Mouse (Mus musculus): Measurements from ENCODE around the gene Glyctk. TPM values are rescaled to one million over a fixed set of nuclear protein-coding genes. Genes with fewer than 3 reads are reported as not detected.

Gene Glyctk
- polyA plus RNA-seq, 2 experiments = 11.6 to 13.0 TPM

DNA sequence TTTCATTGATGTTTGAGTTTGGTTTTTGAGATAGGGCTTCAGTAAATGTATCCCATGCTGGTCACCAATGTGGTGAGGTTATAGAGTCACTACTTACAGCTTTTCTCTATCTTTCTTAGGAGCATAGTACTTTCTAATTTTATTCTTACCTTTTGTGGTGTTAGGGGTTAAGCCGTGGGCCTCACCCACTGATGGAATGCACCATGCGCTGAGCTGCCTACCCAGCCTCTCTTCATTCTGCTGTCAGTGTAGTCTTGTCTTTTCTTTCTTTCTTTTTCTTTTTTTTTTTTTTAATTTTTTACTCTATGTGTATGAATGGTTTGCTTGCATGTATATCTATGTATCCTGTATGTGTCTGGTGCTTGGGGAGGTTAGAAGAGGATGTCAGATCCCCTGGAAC lies 21.5 kb upstream of the Glyctk start:
- no peaks in the 10 kb centered on the region for H3K9me3 ChIP-seq (ENCODE audit: control insufficient read depth, low read length)
- H3K9ac ChIP-seq (replicated peaks) = no peak overlapping the region
- peaks cover 80% of the 10 kb centered on the region for H3K36me3 ChIP-seq (replicated peaks; ENCODE audit: control insufficient read depth, insufficient read depth, low read depth)
- no peak overlapping the region for H3K4me3 ChIP-seq (ENCODE audit: insufficient read depth in 1 of 2, low read depth in 2 of 2, low read length in 2 of 2)
- 86% methylated on average over 2 of the region's 2 CpGs for WGBS (ENCODE audit: insufficient replicate concordance)
- H3K27me3 ChIP-seq (ENCODE audit: control insufficient read depth, insufficient read depth, low read length) = no peaks in the 10 kb centered on the region
- no peak for TF ChIP-seq CTCF (IDR thresholded peaks at IDR 0.05; ENCODE audit: low read depth)
- no peak for TF ChIP-seq EP300 (IDR thresholded peaks at IDR 0.05; ENCODE audit: low read depth)
- ATAC-seq (ENCODE audit: insufficient read depth) = no peak
- H3K27ac ChIP-seq = no peak overlapping the region
- H3K4me1 ChIP-seq (replicated peaks; ENCODE audit: control insufficient read depth in 2 of 2, insufficient read depth in 2 of 2, low read length in 1 of 2) = peaks cover 0 to 4% of the 10 kb centered on the region in 2 experiments; a peak in 3 of 4 replicates
- no peak for DNase-seq (ENCODE audit: low read depth in 3 of 3, low spot score in 3 of 3)
- H3K4me2 ChIP-seq (ENCODE audit: low read depth) = no peak overlapping the region

DNA sequence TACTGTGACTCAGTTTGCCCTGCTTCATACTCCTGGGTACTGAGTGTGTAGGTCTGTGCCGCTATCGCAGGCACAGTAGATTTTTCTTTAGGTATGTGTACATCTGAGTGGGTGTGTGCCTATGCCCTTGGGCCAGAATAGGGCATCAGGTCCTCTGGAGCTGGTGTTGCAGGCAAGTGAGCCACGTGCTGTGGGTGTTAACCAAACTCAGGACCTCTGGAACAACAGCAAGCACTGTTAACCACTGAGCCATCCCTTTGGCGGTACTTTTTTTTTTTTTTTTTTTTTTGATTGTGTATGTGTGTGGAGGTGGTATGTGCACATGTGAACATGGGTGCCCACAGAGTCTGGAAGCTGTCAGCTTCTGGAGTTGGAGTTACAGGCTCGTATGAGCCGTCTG lies 19.9 kb upstream of the Glyctk start:
- ATAC-seq (ENCODE audit: insufficient read depth) (no peak), DNase-seq (ENCODE audit: low read depth in 3 of 3, low spot score in 3 of 3) (no peak)
- WGBS (ENCODE audit: insufficient replicate concordance) = 87% methylated on average over 6 of the region's 6 CpGs
- Histone ChIP-seq H3K27me3 (ENCODE audit: control insufficient read depth, insufficient read depth, low read length) (no peaks in the 10 kb centered on the region), H3K4me2 (ENCODE audit: low read depth) (no peak overlapping the region), H3K9me3 (ENCODE audit: control insufficient read depth, low read length) (no peaks in the 10 kb centered on the region), H3K36me3 (replicated peaks; ENCODE audit: control insufficient read depth, insufficient read depth, low read depth) (peaks cover 68% of the 10 kb centered on the region), H3K4me1 (replicated peaks; ENCODE audit: control insufficient read depth in 2 of 2, insufficient read depth in 2 of 2, low read length in 1 of 2) (peaks cover 10 to 14% of the 10 kb centered on the region in 2 experiments), H3K4me3 (ENCODE audit: insufficient read depth in 1 of 2, low read depth in 2 of 2, low read length in 2 of 2) (no peak overlapping the region), H3K27ac (no peak overlapping the region), H3K9ac (replicated peaks) (no peak overlapping the region)
- no peak for TF ChIP-seq EP300 (IDR thresholded peaks at IDR 0.05; ENCODE audit: low read depth)
- no peak for TF ChIP-seq CTCF (IDR thresholded peaks at IDR 0.05; ENCODE audit: low read depth)

DNA sequence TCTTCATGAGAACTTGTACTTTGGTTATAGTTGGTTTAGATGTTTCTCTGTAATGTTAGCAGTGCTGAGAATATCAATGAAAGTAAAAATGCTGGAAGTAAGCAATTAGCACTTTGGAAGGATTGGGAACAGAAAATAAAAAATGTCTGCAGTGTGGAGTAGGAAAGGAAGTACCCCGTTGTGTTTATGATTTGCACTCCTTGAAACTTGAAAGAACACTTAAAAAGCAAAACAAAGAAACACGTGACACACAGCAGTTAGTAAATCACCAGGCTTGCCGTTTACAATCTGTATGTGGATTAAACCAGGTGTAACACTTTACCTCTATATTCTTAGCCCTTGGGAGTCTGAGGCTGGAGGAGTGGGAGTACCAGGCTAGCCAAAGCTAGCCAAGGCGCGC lies 18.8 kb upstream of the Glyctk start:
- WGBS (ENCODE audit: insufficient replicate concordance) = 85% methylated on average over 5 of the region's 5 CpGs
- Histone ChIP-seq H3K9ac (replicated peaks) (no peak overlapping the region), H3K4me1 (replicated peaks; ENCODE audit: control insufficient read depth in 2 of 2, insufficient read depth in 2 of 2, low read length in 1 of 2) (peaks cover 10 to 14% of the 10 kb centered on the region in 2 experiments), H3K36me3 (replicated peaks; ENCODE audit: control insufficient read depth, insufficient read depth, low read depth) (peaks cover 58% of the 10 kb centered on the region), H3K4me2 (ENCODE audit: low read depth) (no peak overlapping the region), H3K4me3 (ENCODE audit: insufficient read depth in 1 of 2, low read depth in 2 of 2, low read length in 2 of 2) (no peak overlapping the region), H3K9me3 (ENCODE audit: control insufficient read depth, low read length) (no peaks in the 10 kb centered on the region), H3K27ac (no peak overlapping the region), H3K27me3 (ENCODE audit: control insufficient read depth, insufficient read depth, low read length) (no peaks in the 10 kb centered on the region)
- ATAC-seq (ENCODE audit: insufficient read depth) (no peak), DNase-seq (ENCODE audit: low read depth in 3 of 3, low spot score in 3 of 3) (no peak)
- TF ChIP-seq EP300 (IDR thresholded peaks at IDR 0.05; ENCODE audit: low read depth) (no peak), CTCF (IDR thresholded peaks at IDR 0.05; ENCODE audit: low read depth) (no peak)

DNA sequence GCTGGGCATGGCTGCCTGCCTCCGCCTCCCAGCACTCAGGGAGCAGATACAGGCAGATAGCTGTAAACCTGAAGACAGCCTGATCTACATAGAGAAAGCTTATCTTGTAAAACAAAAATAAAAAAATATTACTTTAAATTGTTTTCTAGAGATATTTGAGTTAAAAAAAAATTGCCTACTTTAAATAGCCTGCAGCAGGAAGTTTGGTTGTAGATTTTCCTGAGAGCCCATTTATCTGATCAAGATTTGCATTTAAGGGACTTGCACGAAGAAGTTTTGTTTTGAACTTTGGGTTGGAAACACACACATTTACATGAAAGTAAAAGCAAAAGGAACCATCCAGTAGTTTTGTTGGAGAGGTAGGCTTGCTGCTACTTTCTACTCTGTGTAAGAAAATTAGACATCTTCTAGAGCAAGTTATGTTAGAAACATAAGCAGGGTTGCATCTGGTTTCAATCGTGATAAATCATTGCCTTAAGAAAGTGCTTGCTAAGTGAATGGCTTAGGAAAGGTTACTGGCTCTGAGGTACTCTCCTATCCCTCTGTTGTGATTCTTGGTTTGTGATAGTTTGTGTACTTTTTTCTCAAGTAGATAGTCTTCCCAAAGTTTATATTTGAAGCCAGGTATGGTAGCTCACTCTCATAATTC lies 17.7 kb upstream of the Glyctk start:
- Histone ChIP-seq H3K4me2 (ENCODE audit: low read depth) (no peak overlapping the region), H3K27me3 (ENCODE audit: control insufficient read depth, insufficient read depth, low read length) (no peaks in the 10 kb centered on the region), H3K36me3 (replicated peaks; ENCODE audit: control insufficient read depth, insufficient read depth, low read depth) (peaks cover 47% of the 10 kb centered on the region), H3K9ac (replicated peaks) (no peak overlapping the region), H3K4me1 (replicated peaks; ENCODE audit: control insufficient read depth in 2 of 2, insufficient read depth in 2 of 2, low read length in 1 of 2) (peaks cover 10 to 14% of the 10 kb centered on the region in 2 experiments), H3K27ac (no peak overlapping the region), H3K9me3 (ENCODE audit: control insufficient read depth, low read length) (no peaks in the 10 kb centered on the region), H3K4me3 (ENCODE audit: insufficient read depth in 1 of 2, low read depth in 2 of 2, low read length in 2 of 2) (no peak overlapping the region)
- TF ChIP-seq CTCF (IDR thresholded peaks at IDR 0.05; ENCODE audit: low read depth) = no peak
- TF ChIP-seq EP300 (IDR thresholded peaks at IDR 0.05; ENCODE audit: low read depth) = no peak
- ATAC-seq (ENCODE audit: insufficient read depth) (no peak), DNase-seq (ENCODE audit: low read depth in 3 of 3, low spot score in 3 of 3) (no peak)
- 48% methylated on average over 3 of the region's 3 CpGs for WGBS (ENCODE audit: insufficient replicate concordance)

- H3K9ac ChIP-seq (replicated peaks) = peak overlapping the region; percentile 28; the same call in 1 of the 2 replicates
These were observed 15.4 kb upstream of the Glyctk start for GRCm38 (mm10) chr9:106173363-106173762.

More at GRCm38 (mm10) chr9:106173363-106173762, 15.4 kb upstream of the Glyctk start:
- Histone ChIP-seq H3K4me3 (ENCODE audit: insufficient read depth in 1 of 2, low read depth in 2 of 2, low read length in 2 of 2) (peak overlapping the region; percentile 3 to 82; a peak in 3 of 4 replicates), H3K36me3 (replicated peaks; ENCODE audit: control insufficient read depth, insufficient read depth, low read depth) (peaks cover 26% of the 10 kb centered on the region), H3K4me1 (replicated peaks; ENCODE audit: control insufficient read depth in 2 of 2, insufficient read depth in 2 of 2, low read length in 1 of 2) (peaks cover 18 to 21% of the 10 kb centered on the region in 2 experiments), H3K9me3 (ENCODE audit: control insufficient read depth, low read length) (no peaks in the 10 kb centered on the region), H3K27me3 (ENCODE audit: control insufficient read depth, insufficient read depth, low read length) (no peaks in the 10 kb centered on the region), H3K4me2 (ENCODE audit: low read depth) (peak overlapping the region; percentile 94), H3K27ac (no peak overlapping the region)
- no peak for TF ChIP-seq EP300 (IDR thresholded peaks at IDR 0.05; ENCODE audit: low read depth)
- TF ChIP-seq CTCF (IDR thresholded peaks at IDR 0.05; ENCODE audit: low read depth) = no peak
- WGBS (ENCODE audit: insufficient replicate concordance) = 37% methylated on average over 2 of the region's 2 CpGs
- DNase-seq (ENCODE audit: low read depth in 3 of 3, low spot score in 3 of 3) = no peak
- no peak for ATAC-seq (ENCODE audit: insufficient read depth)
